Mouse (Mus musculus) kidney, adult 2 months (tissue): ENCODE data around the gene Cfap299.

Source experiments
- CTCF ChIP-seq: fragments of 200-500 bp; conservative IDR thresholded peaks from 2 replicates; pipeline ENCODE4 v1.5.1; 2011; ENCODE audit warnings: low read depth, mild to moderate bottlenecking, control low read depth, low read length, moderate library complexity, mixed read lengths; ENCODE audit not compliant: insufficient read depth, insufficient read length
- POLR2A ChIP-seq: fragments of 200-500 bp; IDR thresholded peaks from one replicate; pipeline ENCODE4 v1.6.1; 2011; ENCODE audit warnings: low read depth, low read length, control low read depth

DNA sequence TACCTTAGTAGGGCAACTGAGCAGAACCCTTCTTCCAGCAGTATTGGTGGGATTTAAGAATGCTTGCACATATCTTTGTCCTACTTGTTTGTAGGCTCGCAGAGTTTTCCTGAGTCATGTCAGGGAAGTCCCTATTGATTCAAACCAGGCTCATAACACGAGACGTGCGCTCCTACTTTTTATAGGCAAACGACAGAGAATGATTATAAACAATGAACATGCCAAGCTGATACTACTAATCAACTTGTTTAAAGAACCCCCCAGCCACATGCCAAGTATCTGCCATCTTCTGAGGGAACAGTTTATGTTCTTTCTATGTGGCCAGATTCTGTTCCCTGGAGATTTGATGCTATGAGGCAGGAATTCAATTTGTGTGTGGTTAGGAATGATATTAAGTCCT lies 251.7 kb downstream of the Cfap299 start:
- TF ChIP-seq CTCF, result no peak
- TF ChIP-seq POLR2A, result no peak
